Mouse (Mus musculus) limb, embryonic 15.5 days (tissue): ENCODE measurements around the gene Plxdc2. TPM values are rescaled to one million over a fixed set of nuclear protein-coding genes. Genes with fewer than 3 reads are reported as not detected.
"Not testable (repeated sequence)": the region's sequence is repeated elsewhere in the genome, so short reads cannot be mapped to it uniquely, and the experiment has no call there.

ENCODE experiments used
- ATAC-seq: fragments of 200-750 bp; cut with Nextera tagmentation; 2 replicates; pipeline ENCODE4 v1.8.0; 2017; ENCODE audit warnings: low read depth, moderate TSS enrichment; ENCODE audit not compliant: insufficient number of reproducible peaks, low FRiP score, low TSS enrichment
- H3K27ac ChIP-seq: fragments of 300-500 bp; sonication (generic); 2 replicates; pipeline ENCODE4 v1.5.1; 2015; ENCODE audit warnings: moderate library complexity, mild to moderate bottlenecking, inconsistent platforms
- H3K27me3 ChIP-seq: fragments of 300-500 bp; sonication (generic); 2 replicates; pipeline ENCODE4 v1.6.1; 2015; ENCODE audit warnings: inconsistent platforms
- H3K36me3 ChIP-seq: fragments of 300-500 bp; sonication (generic); 2 replicates; pipeline ENCODE4 v1.6.1; 2015; ENCODE audit warnings: inconsistent platforms
- H3K4me1 ChIP-seq: fragments of 300-500 bp; sonication (generic); 2 replicates; pipeline ENCODE4 v1.6.1; 2015; ENCODE audit warnings: inconsistent platforms
- H3K4me2 ChIP-seq: fragments of 300-500 bp; sonication (generic); 2 replicates; pipeline ENCODE4 v1.6.1; 2015; ENCODE audit warnings: mild to moderate bottlenecking, inconsistent platforms
- H3K4me3 ChIP-seq: fragments of 300-500 bp; sonication (generic); 2 replicates; pipeline ENCODE4 v1.5.1; 2015; ENCODE audit warnings: mild to moderate bottlenecking, inconsistent platforms
- H3K9ac ChIP-seq: fragments of 300-500 bp; sonication (generic); 2 replicates; pipeline ENCODE4 v1.6.1; 2015; ENCODE audit warnings: inconsistent platforms
- H3K9me3 ChIP-seq: fragments of 300-500 bp; sonication (generic); 2 replicates; pipeline ENCODE4 v1.6.1; 2016; ENCODE audit warnings: inconsistent platforms
- WGBS: fragments of 180-500 bp; shearing (Covaris S2); methylation state at CpG from one replicate; pipeline ENCODE4 v1.1.7; 2015; 5-methylcytosine and 5-hydroxymethylcytosine counted together
- polyA plus RNA-seq: library from polyadenylated mRNA; unstranded; fragments of >200 nt; fragmentation: Nextera tagmentation; extraction: Ambion mirVana; gene quantifications from 2 replicates; pipeline ENCODE4 v1.2.1, GENCODE M21; 2015

The Plxdc2 gene
- polyA plus RNA-seq, 1 experiment from 2014 or later, result 59.5 TPM

GRCm38 (mm10) chr2:16709885-16710284 is 353.8 kb downstream of the Plxdc2 start:
- Histone ChIP-seq H3K27me3 (no peaks in the 10 kb centered on the region), H3K4me2 (no peak overlapping the region), H3K9ac (no peak overlapping the region), H3K27ac (no peak overlapping the region), H3K36me3 (no peaks in the 10 kb centered on the region), H3K9me3 (no peaks in the 10 kb centered on the region), H3K4me3 (no peak overlapping the region), H3K4me1 (no peaks in the 10 kb centered on the region)
- no peak for ATAC-seq
- WGBS, result 32% methylated on average over 6 of the region's 6 CpGs

DNA sequence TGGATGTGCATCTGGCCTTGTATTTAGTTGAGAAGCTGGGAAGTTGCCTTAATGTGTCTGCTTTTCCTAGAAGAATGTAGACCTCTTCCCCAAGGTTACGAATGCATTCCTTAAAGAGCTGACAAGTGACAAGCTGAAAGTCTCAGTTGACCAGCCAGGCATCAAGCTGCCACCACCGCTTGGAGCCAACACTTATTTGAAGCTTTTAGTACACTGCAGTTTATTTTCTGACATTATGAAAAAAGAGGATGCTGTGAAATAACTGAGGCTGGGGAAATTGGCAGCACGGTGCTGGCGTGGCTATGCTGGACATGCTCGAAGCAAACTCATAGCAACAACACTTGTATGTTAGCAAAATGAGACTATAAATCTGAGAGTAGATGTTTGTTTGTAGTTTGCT is 374.9 kb downstream of the Plxdc2 start:
- no peak for ATAC-seq
- Histone ChIP-seq H3K4me2 (no peak overlapping the region), H3K4me3 (no peak overlapping the region), H3K27me3 (no peaks in the 10 kb centered on the region), H3K9me3 (no peaks in the 10 kb centered on the region), H3K27ac (no peak overlapping the region), H3K9ac (no peak overlapping the region), H3K36me3 (no peaks in the 10 kb centered on the region), H3K4me1 (no peaks in the 10 kb centered on the region)
- 68% methylated on average over 5 of the region's 5 CpGs for WGBS

DNA sequence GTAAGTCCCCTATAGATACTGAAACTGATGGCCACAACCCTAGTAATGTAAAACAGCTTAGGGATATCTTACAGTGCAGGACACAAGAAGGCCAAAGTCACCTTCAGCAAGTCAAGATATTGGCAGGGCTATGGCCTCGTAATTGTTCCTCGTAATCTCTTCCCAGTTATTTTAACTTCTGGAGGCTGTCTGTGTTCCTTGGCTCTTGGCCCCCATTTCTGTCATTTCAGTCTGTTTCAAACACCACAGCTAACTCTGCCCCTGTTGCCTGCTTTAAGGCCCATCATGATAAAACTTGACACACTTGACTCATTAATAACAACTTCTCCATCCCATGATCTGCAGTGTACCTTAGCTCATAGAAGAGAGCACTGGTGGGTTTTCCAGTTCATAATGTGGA is 378.3 kb downstream of the Plxdc2 start:
- 64% methylated on average over 2 of the region's 2 CpGs for WGBS
- Histone ChIP-seq H3K27ac (no peak overlapping the region), H3K27me3 (no peaks in the 10 kb centered on the region), H3K36me3 (no peaks in the 10 kb centered on the region), H3K9ac (no peak overlapping the region), H3K4me2 (no peak overlapping the region), H3K4me3 (no peak overlapping the region), H3K4me1 (peaks cover 4% of the 10 kb centered on the region; the same call in 1 of the 2 replicates), H3K9me3 (no peaks in the 10 kb centered on the region)
- ATAC-seq, result no peak

GRCm38 (mm10) chr2:16738241-16738640 is 382.1 kb downstream of the Plxdc2 start:
- Histone ChIP-seq H3K4me3 (no peak overlapping the region), H3K9me3 (no peaks in the 10 kb centered on the region), H3K4me2 (no peak overlapping the region), H3K4me1 (peaks cover 4% of the 10 kb centered on the region; the same call in 1 of the 2 replicates), H3K9ac (no peak overlapping the region), H3K36me3 (no peaks in the 10 kb centered on the region), H3K27ac (no peak overlapping the region), H3K27me3 (no peaks in the 10 kb centered on the region)
- WGBS, result 13% methylated on average over 8 of the region's 8 CpGs
- no peak for ATAC-seq

GRCm38 (mm10) chr2:16741813-16742212 is 385.7 kb downstream of the Plxdc2 start:
- no peak overlapping the region for H3K27ac ChIP-seq
- H3K9ac ChIP-seq, result no peak overlapping the region
- H3K36me3 ChIP-seq, result no peaks in the 10 kb centered on the region
- H3K4me2 ChIP-seq, result no peak overlapping the region
- no peak for ATAC-seq
- H3K4me3 ChIP-seq, result no peak overlapping the region
- WGBS, result 87% methylated on average over 3 of the region's 3 CpGs
- no peaks in the 10 kb centered on the region for H3K9me3 ChIP-seq
- H3K4me1 ChIP-seq, result peaks cover 4% of the 10 kb centered on the region; the same call in 1 of the 2 replicates
- H3K27me3 ChIP-seq, result no peaks in the 10 kb centered on the region

- Histone ChIP-seq H3K27me3 (no peaks in the 10 kb centered on the region), H3K9ac (no peak overlapping the region), H3K27ac (no peak overlapping the region), H3K36me3 (no peaks in the 10 kb centered on the region), H3K9me3 (no peaks in the 10 kb centered on the region), H3K4me2 (no peak overlapping the region), H3K4me3 (no peak overlapping the region), H3K4me1 (no peaks in the 10 kb centered on the region)
- ATAC-seq, result no peak
- WGBS, result 67% methylated on average over 3 of the region's 3 CpGs
Observed at GRCm38 (mm10) chr2:16743568-16743967, 387.5 kb downstream of the Plxdc2 start.

DNA sequence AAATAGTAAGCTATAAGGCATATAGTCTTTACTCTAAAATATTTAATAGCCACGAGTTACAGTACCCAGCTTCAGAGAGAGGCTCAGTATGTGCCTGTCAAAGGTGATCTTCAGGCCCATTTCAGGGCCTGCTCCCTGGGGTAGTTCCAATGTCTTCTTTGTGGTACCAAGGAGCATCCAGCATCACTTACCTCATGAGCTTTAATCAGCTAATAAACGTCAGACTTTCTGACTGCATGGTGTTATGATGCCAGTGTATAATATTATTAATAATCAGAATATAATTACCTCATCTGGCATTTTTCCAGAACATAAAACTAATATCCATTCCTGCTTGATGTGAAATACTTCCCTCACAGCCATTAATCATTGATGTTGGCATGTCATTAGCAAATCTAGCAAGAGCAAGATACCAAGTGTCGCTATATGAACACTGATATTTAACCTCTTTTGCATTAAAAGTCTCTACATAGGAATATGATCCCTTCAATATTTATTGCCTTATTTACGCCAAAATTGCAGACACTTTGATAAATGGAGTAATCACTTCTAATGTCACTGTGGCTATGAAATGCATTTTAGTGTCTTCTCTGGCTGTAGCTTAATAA is 393.3 kb downstream of the Plxdc2 start:
- no peaks in the 10 kb centered on the region for H3K4me1 ChIP-seq
- no peak for ATAC-seq
- H3K27me3 ChIP-seq, result no peaks in the 10 kb centered on the region
- H3K9me3 ChIP-seq, result no peaks in the 10 kb centered on the region
- H3K36me3 ChIP-seq, result no peaks in the 10 kb centered on the region
- no peak overlapping the region for H3K4me2 ChIP-seq
- H3K27ac ChIP-seq, result no peak overlapping the region
- H3K4me3 ChIP-seq, result no peak overlapping the region
- H3K9ac ChIP-seq, result no peak overlapping the region
- WGBS, result 75% methylated on average over 4 of the region's 4 CpGs

GRCm38 (mm10) chr2:16757158-16757557 is 401.1 kb downstream of the Plxdc2 start:
- ATAC-seq, result no peak
- Histone ChIP-seq H3K4me1 (no peaks in the 10 kb centered on the region), H3K9ac (no peak overlapping the region), H3K36me3 (no peaks in the 10 kb centered on the region), H3K4me2 (no peak overlapping the region), H3K27ac (no peak overlapping the region), H3K27me3 (no peaks in the 10 kb centered on the region), H3K9me3 (no peaks in the 10 kb centered on the region), H3K4me3 (no peak overlapping the region)
- 69% methylated on average over 2 of the region's 2 CpGs for WGBS

DNA sequence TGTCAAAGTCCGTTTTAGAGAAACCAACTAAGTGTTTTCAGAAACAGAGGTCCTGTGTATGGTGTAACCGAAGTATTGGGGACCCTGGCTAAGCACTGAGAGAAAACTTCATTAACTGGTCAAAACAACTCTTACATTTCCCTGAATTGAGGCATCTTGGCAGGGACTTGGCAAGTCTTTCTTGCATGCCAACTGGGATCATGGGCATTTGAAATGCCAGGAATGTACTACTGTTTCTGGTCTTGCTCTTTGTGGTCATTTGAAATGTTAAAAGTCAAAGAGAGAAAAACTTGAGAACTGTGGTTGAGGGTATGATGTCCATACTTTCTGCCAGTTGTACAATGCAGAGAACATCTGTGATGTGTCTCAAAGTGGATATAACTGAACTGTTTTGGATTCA is 403.7 kb downstream of the Plxdc2 start:
- Histone ChIP-seq H3K27ac (no peak overlapping the region), H3K27me3 (no peaks in the 10 kb centered on the region), H3K4me2 (no peak overlapping the region), H3K4me1 (no peaks in the 10 kb centered on the region), H3K4me3 (no peak overlapping the region), H3K36me3 (no peaks in the 10 kb centered on the region), H3K9me3 (no peaks in the 10 kb centered on the region), H3K9ac (no peak overlapping the region)
- 85% methylated on average over 2 of the region's 2 CpGs for WGBS
- no peak for ATAC-seq

DNA sequence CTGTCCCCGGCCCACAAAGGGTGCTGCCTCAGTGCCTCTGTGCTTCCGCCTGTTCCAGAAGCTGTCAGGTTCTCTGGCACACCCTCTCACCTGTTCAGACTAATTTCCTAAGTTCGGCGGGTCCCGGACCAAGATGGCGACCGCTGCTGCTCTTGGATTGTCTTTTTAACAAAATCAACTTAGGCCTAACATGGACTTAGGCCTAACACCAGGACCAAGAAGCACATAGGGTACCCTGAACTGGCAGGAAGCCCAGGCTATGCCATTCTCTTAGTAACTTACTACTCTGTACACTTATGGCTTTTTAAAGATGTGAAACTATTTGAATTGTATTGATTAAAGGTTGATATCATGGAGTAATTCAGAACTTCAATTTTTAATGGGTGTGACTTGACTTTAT is 413.0 kb downstream of the Plxdc2 start:
- H3K27me3 ChIP-seq, H3K4me1 ChIP-seq, ATAC-seq, H3K9ac ChIP-seq, H3K36me3 ChIP-seq, H3K4me3 ChIP-seq, H3K27ac ChIP-seq, H3K9me3 ChIP-seq, H3K4me2 ChIP-seq: not testable (repeated sequence)
- 98% methylated on average over 5 of the region's 7 CpGs for whole genome bisulfite sequencing

DNA sequence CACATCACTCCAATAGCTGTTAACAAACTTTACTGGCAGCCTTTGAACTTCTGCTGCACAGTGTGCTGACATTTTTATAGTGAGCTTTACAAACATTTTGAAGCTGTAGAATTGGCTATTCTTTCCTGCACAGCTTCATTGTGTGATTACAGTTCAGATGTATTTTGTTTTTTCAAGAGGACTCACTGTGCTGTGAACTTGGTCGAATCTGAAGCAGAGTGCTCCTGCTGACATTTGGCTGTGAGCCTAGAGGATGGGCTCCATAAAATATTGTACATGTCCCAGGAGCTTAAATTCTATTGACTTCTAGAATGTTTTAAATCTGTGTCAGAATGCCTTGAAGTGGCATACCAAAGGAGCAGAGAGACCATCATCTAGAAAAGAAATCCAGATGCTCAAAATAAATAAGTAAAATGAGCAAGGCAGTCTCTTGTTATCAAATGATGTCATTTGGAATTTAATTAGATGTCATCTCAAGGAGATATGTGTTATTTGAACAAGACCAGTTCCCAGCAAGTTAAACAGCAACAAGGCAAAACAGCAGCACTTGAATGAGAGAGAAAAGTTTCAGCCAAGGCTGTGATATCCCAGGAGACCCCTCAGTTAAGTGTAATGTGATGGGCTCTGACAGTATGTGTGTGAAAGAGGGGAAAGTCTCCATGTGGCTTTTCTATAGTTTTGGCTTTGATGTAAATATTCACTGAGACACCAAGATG is 417.5 kb downstream of the Plxdc2 start:
- H3K9me3 ChIP-seq, result no peaks in the 10 kb centered on the region
- peak; percentile 71; the same call in 1 of the 2 replicates for ATAC-seq

DNA sequence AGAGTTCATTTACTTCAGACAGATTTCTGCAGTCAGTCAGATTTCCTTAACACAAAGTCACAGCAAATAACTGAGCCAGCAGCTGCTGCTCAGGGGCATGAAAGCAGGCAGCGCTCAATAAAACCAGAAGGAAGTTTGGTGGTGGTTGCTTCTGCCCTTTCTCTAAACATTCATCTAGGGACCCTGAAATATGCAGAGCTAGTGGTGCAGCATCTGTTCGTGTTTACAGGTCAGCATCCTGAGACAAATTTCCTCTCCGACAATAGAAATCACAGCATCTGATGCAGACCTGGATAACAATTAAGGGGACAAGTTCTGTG is 418.0 kb downstream of the Plxdc2 start:
- H3K4me1 ChIP-seq, result peaks cover 7% of the 10 kb centered on the region; the same call in 1 of the 2 replicates
- H3K4me3 ChIP-seq, result no peak overlapping the region
- no peak overlapping the region for H3K27ac ChIP-seq
- 35% methylated on average over 3 of the region's 3 CpGs for WGBS
- H3K4me2 ChIP-seq, result no peak overlapping the region
- H3K36me3 ChIP-seq, result no peaks in the 10 kb centered on the region
- ATAC-seq, result no peak
- H3K9ac ChIP-seq, result no peak overlapping the region
- H3K27me3 ChIP-seq, result no peaks in the 10 kb centered on the region
- H3K9me3 ChIP-seq, result no peaks in the 10 kb centered on the region

More for the DNA sequence above, 417.5 kb downstream of the Plxdc2 start:
- no peaks in the 10 kb centered on the region for H3K27me3 ChIP-seq
- H3K4me2 ChIP-seq, result no peak overlapping the region
- H3K9ac ChIP-seq, result no peak overlapping the region
- WGBS, result 12% methylated on average over 1 of the region's 1 CpGs
- no peak overlapping the region for H3K4me3 ChIP-seq
- H3K36me3 ChIP-seq, result no peaks in the 10 kb centered on the region
- no peak overlapping the region for H3K27ac ChIP-seq
- H3K4me1 ChIP-seq, result peaks cover 7% of the 10 kb centered on the region; the same call in 1 of the 2 replicates
